Mouse (Mus musculus) neural tube, embryonic 11.5 days (tissue): Measurements from ENCODE around the gene Krcc1. TPM values are rescaled to one million over a fixed set of nuclear protein-coding genes. Genes with fewer than 3 reads are reported as not detected.
A peak's percentile ranks its signal among the peaks of the same experiment; 100 is the strongest.

Source experiments
- ATAC-seq: fragments of 200-750 bp; cut with Nextera tagmentation; 2 replicates; pipeline ENCODE4 v1.8.0; 2017; ENCODE audit warnings: moderate number of reproducible peaks, mild to moderate bottlenecking, moderate TSS enrichment, moderate library complexity; ENCODE audit not compliant: insufficient read depth, low FRiP score, low TSS enrichment
- DNase-seq: peaks from one replicate; pipeline ENCODE4 v3.0.0-alpha.2; 2015; ENCODE audit warnings: low spot score
- H3K27ac ChIP-seq: fragments of 300-500 bp; sonication (generic); 2 replicates; pipeline ENCODE4 v1.5.1; 2014; ENCODE audit warnings: low read depth, mild to moderate bottlenecking, low read length
- H3K27me3 ChIP-seq: fragments of 300-500 bp; sonication (generic); 2 replicates; pipeline ENCODE4 v1.6.1; 2014; ENCODE audit warnings: mild to moderate bottlenecking, low read length, mixed read lengths; ENCODE audit not compliant: control insufficient read depth, insufficient read depth
- H3K36me3 ChIP-seq: fragments of 300-500 bp; sonication (generic); 2 replicates; pipeline ENCODE4 v1.6.1; 2014; ENCODE audit warnings: mild to moderate bottlenecking, low read length, moderate library complexity, mixed read lengths; ENCODE audit not compliant: control insufficient read depth, insufficient read depth
- H3K4me1 ChIP-seq: fragments of 300-500 bp; sonication (generic); 2 replicates; pipeline ENCODE4 v1.6.1; 2014; ENCODE audit warnings: low read length, mixed read lengths; ENCODE audit not compliant: control insufficient read depth, insufficient read depth
- H3K4me2 ChIP-seq: fragments of 300-500 bp; sonication (generic); 2 replicates; pipeline ENCODE4 v1.6.1; 2014; ENCODE audit warnings: low read depth, mild to moderate bottlenecking, moderate library complexity
- H3K4me3 ChIP-seq: fragments of 300-500 bp; sonication (generic); 2 replicates; pipeline ENCODE4 v1.5.1; 2014; ENCODE audit warnings: low read depth, low read length
- H3K9ac ChIP-seq: fragments of 300-500 bp; sonication (generic); 2 replicates; pipeline ENCODE4 v1.6.1; 2014; ENCODE audit warnings: mild to moderate bottlenecking, low read length
- H3K9me3 ChIP-seq: fragments of 300-500 bp; sonication (generic); 2 replicates; pipeline ENCODE4 v1.6.1; 2016; ENCODE audit warnings: low read length; ENCODE audit not compliant: control insufficient read depth
- WGBS: fragments of 180-500 bp; shearing (Covaris S2); extraction: QIAGEN DNeasy Blood & Tissue Kit; methylation state at CpG from one replicate; pipeline ENCODE4 v1.1.7; 2014; 5-methylcytosine and 5-hydroxymethylcytosine counted together
- polyA plus RNA-seq: library from polyadenylated mRNA; unstranded; fragments of >200 nt; fragmentation: Nextera tagmentation; extraction: Ambion mirVana; gene quantifications from 2 replicates; pipeline ENCODE4 v1.2.1, GENCODE M21; 2014

The Krcc1 gene
- polyA plus RNA-seq, 1 experiment from 2014 or later, result 34.4 TPM

DNA sequence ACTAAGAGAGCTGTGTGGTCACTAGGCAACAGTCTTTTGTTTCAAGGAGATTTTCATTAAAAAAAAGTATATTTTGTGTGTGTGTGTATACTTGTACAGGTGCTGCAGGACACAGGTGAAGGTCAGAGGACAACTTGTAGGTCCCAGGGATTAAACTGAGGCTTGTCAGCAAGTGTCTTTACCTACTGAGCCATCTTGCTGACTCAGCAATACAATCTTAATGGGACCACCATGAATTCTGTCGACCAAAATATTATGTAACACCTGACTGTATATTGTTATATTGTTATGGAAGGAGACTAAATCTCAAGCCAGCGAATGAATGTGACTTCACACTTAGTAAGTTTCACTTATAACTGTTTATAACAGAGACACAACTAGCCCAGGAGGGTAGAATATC, 26.6 kb downstream of the Krcc1 start:
- 78% methylated on average over 2 of the region's 2 CpGs for WGBS
- no peak for DNase-seq
- H3K4me2 ChIP-seq, result no peak overlapping the region

DNA sequence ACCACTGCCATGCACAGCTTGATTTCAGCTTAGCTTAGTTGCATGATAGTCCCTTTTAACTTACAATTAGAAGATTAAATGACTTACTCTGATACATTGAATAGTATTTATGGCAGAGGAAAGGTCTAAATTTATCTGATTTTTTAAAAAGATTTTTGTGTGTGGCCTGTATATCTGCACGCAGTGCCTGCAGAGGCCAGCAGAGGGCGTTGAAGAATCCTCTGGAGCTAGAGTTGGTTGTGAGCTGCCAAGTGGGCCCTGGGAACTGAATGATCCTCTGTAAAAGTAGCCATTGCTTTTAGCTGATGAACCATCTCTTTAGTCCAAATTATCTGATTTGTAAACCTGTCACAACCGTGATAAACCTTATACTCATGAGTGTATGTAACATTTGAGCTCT, 27.3 kb downstream of the Krcc1 start:
- 33% methylated on average over 3 of the region's 3 CpGs for WGBS
- Histone ChIP-seq H3K4me2 (no peak overlapping the region), H3K4me3 (no peak overlapping the region), H3K9me3 (no peaks in the 10 kb centered on the region), H3K9ac (no peak overlapping the region), H3K36me3 (no peaks in the 10 kb centered on the region), H3K27ac (no peak overlapping the region), H3K4me1 (no peaks in the 10 kb centered on the region), H3K27me3 (no peaks in the 10 kb centered on the region)
- ATAC-seq (no peak), DNase-seq (peak; percentile 51)

More for the DNA sequence above, 26.6 kb downstream of the Krcc1 start:
- no peak for ATAC-seq
- H3K27ac ChIP-seq, result no peak overlapping the region
- no peaks in the 10 kb centered on the region for H3K27me3 ChIP-seq
- no peak overlapping the region for H3K9ac ChIP-seq
- no peaks in the 10 kb centered on the region for H3K4me1 ChIP-seq
- no peaks in the 10 kb centered on the region for H3K36me3 ChIP-seq
- H3K9me3 ChIP-seq, result no peaks in the 10 kb centered on the region
- H3K4me3 ChIP-seq, result no peak overlapping the region

DNA sequence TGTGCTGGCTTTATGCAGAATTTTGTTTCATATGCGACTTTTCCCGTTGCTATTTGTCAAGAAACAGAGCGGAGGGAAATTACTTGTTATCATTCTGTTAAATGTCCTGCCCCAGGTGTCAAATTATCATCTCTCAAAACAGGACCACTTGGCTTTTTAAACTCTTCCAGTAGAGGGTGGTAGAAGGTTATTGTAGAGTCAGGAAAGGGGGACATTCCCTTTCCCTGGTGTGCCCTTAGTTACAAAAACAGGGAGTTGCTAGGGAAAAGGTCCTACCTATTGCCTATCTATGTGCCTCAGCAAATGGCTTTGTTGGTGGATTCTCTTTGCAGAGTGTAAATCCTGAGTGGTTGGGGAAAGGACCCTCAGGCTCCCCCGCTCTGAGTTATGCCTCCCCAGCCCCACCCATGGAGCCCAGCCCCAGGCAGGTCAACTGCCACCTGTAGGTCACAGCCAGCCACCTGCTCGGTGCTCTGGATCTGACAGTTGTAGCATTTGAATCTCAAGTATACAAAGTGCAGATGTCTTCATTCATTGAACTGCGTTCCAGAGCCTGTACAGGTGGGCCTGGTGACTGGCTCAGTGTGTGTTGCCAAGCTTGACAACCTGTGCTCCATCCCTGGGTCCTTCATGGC, 30.7 kb downstream of the Krcc1 start:
- 73% methylated on average over 6 of the region's 6 CpGs for WGBS
- ATAC-seq (no peak), DNase-seq (no peak)
- Histone ChIP-seq H3K4me2 (no peak overlapping the region), H3K9me3 (no peaks in the 10 kb centered on the region), H3K9ac (no peak overlapping the region), H3K36me3 (no peaks in the 10 kb centered on the region), H3K27ac (no peak overlapping the region), H3K27me3 (no peaks in the 10 kb centered on the region), H3K4me3 (no peak overlapping the region), H3K4me1 (no peaks in the 10 kb centered on the region)

DNA sequence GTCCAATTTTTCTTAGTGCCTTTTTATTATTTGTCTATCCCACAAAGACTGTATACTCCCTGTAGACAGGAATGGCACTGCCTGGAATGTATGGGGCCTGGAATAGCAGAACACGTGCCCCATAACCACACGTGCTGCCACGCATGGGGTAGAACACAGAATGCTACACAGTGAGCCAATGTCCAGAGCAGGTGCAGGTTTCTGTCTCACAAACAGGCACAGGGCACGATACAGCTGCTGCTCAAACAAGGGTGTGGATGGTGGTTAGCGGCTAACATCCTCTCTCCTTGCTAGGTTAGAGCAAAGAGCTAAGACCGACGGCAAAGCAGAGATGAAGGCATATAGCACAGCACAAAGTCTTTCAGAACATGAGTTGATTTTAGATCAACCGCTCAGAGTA, 36.0 kb downstream of the Krcc1 start:
- Histone ChIP-seq H3K4me2 (no peak overlapping the region), H3K4me1 (no peaks in the 10 kb centered on the region), H3K9ac (no peak overlapping the region), H3K9me3 (no peaks in the 10 kb centered on the region), H3K4me3 (no peak overlapping the region), H3K27me3 (no peaks in the 10 kb centered on the region), H3K27ac (no peak overlapping the region), H3K36me3 (no peaks in the 10 kb centered on the region)
- DNase-seq, result no peak
- WGBS, result 91% methylated on average over 8 of the region's 8 CpGs
- no peak for ATAC-seq

DNA sequence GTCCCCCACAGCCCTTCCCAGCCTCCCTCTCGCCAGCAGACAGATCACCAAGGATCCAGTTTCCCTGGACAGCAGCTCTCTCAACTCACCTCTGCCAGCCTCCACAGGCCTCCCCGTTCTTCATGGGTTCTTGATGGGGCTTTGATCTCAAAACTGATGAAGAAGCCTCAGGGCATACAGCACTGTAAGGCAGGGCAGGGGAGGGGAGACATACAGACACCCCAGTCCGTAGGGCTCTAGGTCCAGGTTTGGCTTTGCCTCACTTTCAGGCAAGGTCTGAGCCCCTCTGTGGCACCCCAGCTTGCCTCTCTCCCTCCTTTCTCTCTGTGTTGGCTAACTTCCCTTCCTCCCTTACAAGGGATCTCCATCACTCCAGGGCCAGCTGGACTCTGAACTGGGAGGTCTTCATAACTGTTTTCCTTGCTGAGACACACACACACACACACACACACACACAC, 50.4 kb downstream of the Krcc1 start, which contains the start of gene Smyd1:
Gene Smyd1, minus strand, starts transcription at position 408 of the 458 bp plus-strand sequence.
- Histone ChIP-seq H3K27me3 (no peaks in the 10 kb centered on the region), H3K9me3 (no peaks in the 10 kb centered on the region), H3K4me1 (no peaks in the 10 kb centered on the region), H3K9ac (no peak within 1 kb of the TSS), H3K4me2 (no peak within 1 kb of the TSS), H3K27ac (no peak within 1 kb of the TSS), H3K36me3 (no peaks in the 10 kb centered on the region), H3K4me3 (no peak within 1 kb of the TSS)
- DNase-seq (no peak), ATAC-seq (no peak)
- WGBS, result 80% methylated on average over 3 of the region's 3 CpGs

DNA sequence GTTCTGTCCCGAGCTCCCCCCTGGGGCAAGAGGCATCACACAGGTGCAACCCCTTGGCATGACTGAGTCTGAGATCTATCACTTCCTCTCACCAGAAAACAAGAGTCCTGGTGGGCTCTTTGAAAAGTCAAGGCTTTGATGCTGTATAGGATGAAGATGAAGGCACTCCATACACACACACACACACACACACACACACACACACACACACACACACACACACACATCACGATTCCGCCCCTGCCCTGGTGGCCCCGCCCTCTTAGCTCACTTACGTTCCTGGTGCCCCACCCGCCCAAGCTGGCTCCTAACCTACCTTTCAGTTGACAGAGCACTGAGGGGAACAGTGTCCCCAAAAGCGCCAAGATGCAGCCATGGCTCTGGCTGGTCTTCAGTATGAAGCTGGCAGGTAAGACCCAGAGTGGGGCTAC, 51.0 kb downstream of the Krcc1 start, which contains the start of gene Cd8b1:
Gene Cd8b1, plus strand, starts transcription at position 298 of the 431 bp plus-strand sequence.
- DNase-seq (no peak), ATAC-seq (no peak)
- no peak within 1 kb of the TSS for H3K4me3 ChIP-seq
- no peak within 1 kb of the TSS for H3K27ac ChIP-seq
- no peaks in the 10 kb centered on the region for H3K36me3 ChIP-seq
- H3K27me3 ChIP-seq, result no peaks in the 10 kb centered on the region
- H3K9ac ChIP-seq, result no peak within 1 kb of the TSS
- no peak within 1 kb of the TSS for H3K4me2 ChIP-seq
- H3K4me1 ChIP-seq, result no peaks in the 10 kb centered on the region
- H3K9me3 ChIP-seq, result no peaks in the 10 kb centered on the region
- WGBS, result 81% methylated on average over 7 of the region's 7 CpGs

DNA sequence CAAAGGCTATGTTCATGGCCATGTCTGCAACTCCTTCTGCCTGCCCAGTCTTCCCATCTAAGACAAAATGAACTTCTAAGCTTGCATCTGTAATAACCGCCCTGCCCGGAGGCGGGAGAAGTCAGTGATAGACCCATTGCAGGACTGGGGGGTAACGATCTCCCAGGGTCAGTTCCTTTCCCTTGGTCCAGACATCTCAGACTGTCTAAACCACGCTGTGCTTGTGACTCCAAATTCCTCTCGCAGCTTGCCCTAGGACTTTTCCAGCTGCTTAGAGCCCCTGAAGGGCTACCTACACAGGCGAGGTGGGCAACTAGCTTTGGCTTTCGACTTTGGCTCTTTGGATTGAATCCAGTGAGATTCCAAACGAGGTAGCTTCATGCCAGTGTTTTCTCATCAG, 53.3 kb downstream of the Krcc1 start:
- H3K27me3 ChIP-seq, result no peaks in the 10 kb centered on the region
- H3K4me3 ChIP-seq, result no peak overlapping the region
- DNase-seq (no peak), ATAC-seq (no peak)
- H3K9me3 ChIP-seq, result no peaks in the 10 kb centered on the region
- no peak overlapping the region for H3K4me2 ChIP-seq
- H3K4me1 ChIP-seq, result no peaks in the 10 kb centered on the region
- no peak overlapping the region for H3K9ac ChIP-seq
- 90% methylated on average over 9 of the region's 9 CpGs for WGBS
- no peaks in the 10 kb centered on the region for H3K36me3 ChIP-seq
- H3K27ac ChIP-seq, result no peak overlapping the region

DNA sequence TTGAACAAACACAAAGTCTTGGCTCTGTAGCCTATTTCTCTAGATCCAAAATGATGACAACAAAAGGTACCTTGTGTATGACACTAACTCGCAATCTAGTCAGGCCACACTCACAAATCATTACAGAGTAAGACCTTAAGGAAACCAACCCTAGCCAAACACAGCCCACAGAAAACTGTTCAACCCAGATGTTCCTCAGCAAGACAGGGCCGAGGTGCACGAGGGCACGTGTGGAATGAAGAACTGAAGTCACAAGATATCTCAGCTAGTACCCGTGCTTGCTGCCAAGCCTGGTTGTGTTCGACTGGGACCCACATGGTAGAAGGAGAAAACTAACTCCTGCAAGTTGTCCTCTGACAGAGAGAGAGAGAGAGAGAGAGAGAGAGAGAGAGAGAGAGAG, 58.4 kb downstream of the Krcc1 start:
- H3K9ac ChIP-seq, result no peak overlapping the region
- no peak overlapping the region for H3K4me3 ChIP-seq
- no peaks in the 10 kb centered on the region for H3K9me3 ChIP-seq
- no peaks in the 10 kb centered on the region for H3K4me1 ChIP-seq
- H3K27ac ChIP-seq, result no peak overlapping the region
- ATAC-seq, result no peak
- no peak for DNase-seq
- H3K27me3 ChIP-seq, result no peaks in the 10 kb centered on the region
- no peak overlapping the region for H3K4me2 ChIP-seq
- H3K36me3 ChIP-seq, result no peaks in the 10 kb centered on the region
- WGBS, result 84% methylated on average over 6 of the region's 6 CpGs

DNA sequence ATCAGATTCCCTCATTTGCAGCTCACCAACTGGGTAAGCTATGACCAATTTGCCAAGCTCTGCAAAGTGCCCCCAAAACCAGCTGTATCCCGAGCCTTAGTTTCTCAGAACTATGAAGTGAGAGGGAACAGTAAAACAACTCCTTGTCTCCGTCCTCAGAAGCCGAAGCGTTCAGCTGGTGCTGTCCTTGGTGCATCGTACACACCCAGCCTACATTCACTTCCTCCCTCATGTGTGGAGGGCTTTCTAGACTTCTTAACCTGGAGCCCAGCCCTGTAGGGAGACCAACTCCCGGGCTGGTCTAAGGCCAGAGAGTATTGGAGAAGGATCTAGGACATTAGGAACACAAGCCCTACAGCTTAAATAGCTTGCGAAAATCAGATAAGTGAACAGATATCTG, 59.0 kb downstream of the Krcc1 start:
- WGBS, result 82% methylated on average over 7 of the region's 7 CpGs
- Histone ChIP-seq H3K4me1 (no peaks in the 10 kb centered on the region), H3K9me3 (no peaks in the 10 kb centered on the region), H3K4me3 (no peak overlapping the region), H3K27ac (no peak overlapping the region), H3K36me3 (no peaks in the 10 kb centered on the region), H3K9ac (no peak overlapping the region), H3K27me3 (no peaks in the 10 kb centered on the region), H3K4me2 (no peak overlapping the region)
- ATAC-seq (no peak), DNase-seq (no peak)
